Mouse (Mus musculus) kidney, embryonic 15.5 days (tissue): ENCODE results near the gene Aspdh. TPM values are rescaled to one million over a fixed set of nuclear protein-coding genes. Genes with fewer than 3 reads are reported as not detected.

ENCODE experiments used
- ATAC-seq: fragments of 200-750 bp; cut with Nextera tagmentation; replicated peaks from 2 replicates; pipeline ENCODE4 v1.8.0; 2017; ENCODE audit warnings: moderate TSS enrichment; ENCODE audit not compliant: low FRiP score
- H3K27ac ChIP-seq: fragments of 300-500 bp; sonication (generic); 2 replicates; pipeline ENCODE4 v1.5.1; 2015; ENCODE audit warnings: mild to moderate bottlenecking, inconsistent platforms
- H3K27me3 ChIP-seq: fragments of 300-500 bp; sonication (generic); 2 replicates; pipeline ENCODE4 v1.6.1; 2015; ENCODE audit warnings: inconsistent platforms
- H3K36me3 ChIP-seq: fragments of 300-500 bp; sonication (generic); 2 replicates; pipeline ENCODE4 v1.6.1; 2015; ENCODE audit warnings: inconsistent platforms
- H3K4me1 ChIP-seq: fragments of 300-500 bp; sonication (generic); 2 replicates; pipeline ENCODE4 v1.6.1; 2015; ENCODE audit warnings: inconsistent platforms
- H3K4me2 ChIP-seq: fragments of 300-500 bp; sonication (generic); 2 replicates; pipeline ENCODE4 v1.6.1; 2015; ENCODE audit warnings: moderate library complexity, mild to moderate bottlenecking, inconsistent platforms
- H3K4me3 ChIP-seq: fragments of 300-500 bp; sonication (generic); replicated peaks from 2 replicates; pipeline ENCODE4 v1.5.1; 2015; ENCODE audit warnings: mild to moderate bottlenecking, inconsistent platforms
- H3K9ac ChIP-seq: fragments of 300-500 bp; sonication (generic); 2 replicates; pipeline ENCODE4 v1.6.1; 2015; ENCODE audit warnings: mild to moderate bottlenecking, inconsistent platforms
- H3K9me3 ChIP-seq: fragments of 300-500 bp; sonication (generic); replicated peaks from 2 replicates; pipeline ENCODE4 v1.6.1; 2016; ENCODE audit warnings: inconsistent platforms
- WGBS: fragments of 180-500 bp; shearing (Covaris S2); methylation state at CpG from one replicate; pipeline ENCODE4 v1.1.7; 2015; ENCODE audit warnings: mixed read lengths; 5-methylcytosine and 5-hydroxymethylcytosine counted together
- polyA plus RNA-seq: library from polyadenylated mRNA; unstranded; fragments of >200 nt; fragmentation: Nextera tagmentation; extraction: Ambion mirVana; gene quantifications from 2 replicates; pipeline ENCODE4 v1.2.1, GENCODE M21; 2015

Aspdh gene
- polyA plus RNA-seq, 1 experiment from 2014 or later, result 3.9 TPM

GRCm38 (mm10) chr7:44456302-44456701, 8.9 kb upstream of the Aspdh start:
- 87% methylated on average over 1 of the region's 1 CpGs for WGBS
- Histone ChIP-seq H3K4me1 (0 out of 2 replicates have a peak, but pooled peaks cover 3% of the 10 kb centered on the region), H3K4me2 (no peak overlapping the region), H3K27me3 (peaks cover 31% of the 10 kb centered on the region), H3K4me3 (no peak overlapping the region), H3K9ac (no peak overlapping the region), H3K27ac (no peak overlapping the region), H3K36me3 (no peaks in the 10 kb centered on the region), H3K9me3 (no peaks in the 10 kb centered on the region; the same call in 1 of the 2 replicates)
- no peak for ATAC-seq

- Histone ChIP-seq H3K27me3 (peaks cover 66% of the 10 kb centered on the region), H3K9ac (no peak overlapping the region), H3K4me3 (no peak overlapping the region), H3K9me3 (no peaks in the 10 kb centered on the region; the same call in 1 of the 2 replicates), H3K27ac (no peak overlapping the region), H3K4me2 (no peak overlapping the region), H3K4me1 (peaks cover 14% of the 10 kb centered on the region), H3K36me3 (no peaks in the 10 kb centered on the region)
- WGBS, result 73% methylated on average over 6 of the region's 6 CpGs
- ATAC-seq, result no peak
These were observed 5.1 kb upstream of the Aspdh start for GRCm38 (mm10) chr7:44460067-44460466.

GRCm38 (mm10) chr7:44460767-44461502, 4.3 kb upstream of the Aspdh start:
- H3K9ac ChIP-seq, result no peak overlapping the region
- no peak for ATAC-seq
- 73% methylated on average over 31 of the region's 31 CpGs for WGBS
- H3K4me2 ChIP-seq, result no peak overlapping the region
- H3K27me3 ChIP-seq, result peaks cover 70% of the 10 kb centered on the region
- H3K4me1 ChIP-seq, result peaks cover 14% of the 10 kb centered on the region
- no peaks in the 10 kb centered on the region for H3K36me3 ChIP-seq
- H3K27ac ChIP-seq, result no peak overlapping the region
- no peaks in the 10 kb centered on the region; the same call in 1 of the 2 replicates for H3K9me3 ChIP-seq
- no peak overlapping the region for H3K4me3 ChIP-seq

DNA sequence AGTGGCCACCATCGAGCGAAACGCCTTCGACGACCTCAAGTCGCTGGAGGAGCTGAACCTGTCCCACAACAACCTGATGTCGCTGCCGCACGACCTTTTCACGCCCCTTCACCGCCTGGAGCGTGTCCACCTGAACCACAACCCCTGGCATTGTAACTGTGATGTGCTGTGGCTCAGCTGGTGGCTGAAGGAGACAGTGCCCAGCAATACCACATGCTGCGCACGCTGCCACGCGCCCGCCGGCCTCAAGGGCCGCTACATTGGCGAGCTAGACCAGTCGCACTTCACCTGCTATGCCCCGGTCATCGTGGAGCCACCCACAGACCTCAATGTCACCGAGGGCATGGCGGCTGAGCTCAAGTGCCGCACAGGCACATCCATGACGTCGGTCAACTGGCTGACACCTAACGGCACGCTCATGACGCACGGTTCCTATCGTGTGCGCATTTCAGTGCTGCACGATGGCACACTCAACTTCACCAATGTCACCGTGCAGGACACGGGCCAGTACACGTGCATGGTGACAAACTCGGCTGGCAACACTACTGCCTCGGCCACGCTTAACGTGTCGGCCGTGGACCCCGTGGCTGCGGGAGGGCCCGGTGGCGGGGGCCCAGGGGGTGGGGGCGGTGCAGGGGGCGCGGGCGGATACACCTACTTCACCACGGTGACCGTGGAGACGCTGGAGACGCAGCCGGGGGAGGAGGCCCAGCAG, 3.5 kb upstream of the Aspdh start:
- H3K9me3 ChIP-seq, result no peaks in the 10 kb centered on the region; the same call in 1 of the 2 replicates
- 51% methylated on average over 57 of the region's 57 CpGs for WGBS
- H3K4me3 ChIP-seq, result peak overlapping the region; percentile 38; the same call in 1 of the 2 replicates
- H3K27ac ChIP-seq, result no peak overlapping the region
- H3K9ac ChIP-seq, result no peak overlapping the region
- peaks cover 14% of the 10 kb centered on the region for H3K4me1 ChIP-seq
- peak overlapping the region; percentile 69 for H3K4me2 ChIP-seq
- no peak for ATAC-seq
- H3K36me3 ChIP-seq, result no peaks in the 10 kb centered on the region
- H3K27me3 ChIP-seq, result peaks cover 70% of the 10 kb centered on the region

GRCm38 (mm10) chr7:44462218-44463055, 2.8 kb upstream of the Aspdh start:
- peak overlapping the region; percentile 38 for H3K4me3 ChIP-seq
- H3K4me2 ChIP-seq, result peak overlapping the region; percentile 69
- H3K36me3 ChIP-seq, result no peaks in the 10 kb centered on the region
- no peak for ATAC-seq
- peaks cover 70% of the 10 kb centered on the region for H3K27me3 ChIP-seq
- WGBS, result 14% methylated on average over 77 of the region's 77 CpGs
- no peak overlapping the region for H3K27ac ChIP-seq
- peaks cover 20% of the 10 kb centered on the region for H3K4me1 ChIP-seq
- no peak overlapping the region for H3K9ac ChIP-seq
- no peaks in the 10 kb centered on the region; the same call in 1 of the 2 replicates for H3K9me3 ChIP-seq

GRCm38 (mm10) chr7:44463056-44463425, 2.1 kb upstream of the Aspdh start:
- no peak for ATAC-seq
- no peak overlapping the region for H3K27ac ChIP-seq
- H3K4me1 ChIP-seq, result peaks cover 21% of the 10 kb centered on the region
- no peaks in the 10 kb centered on the region for H3K36me3 ChIP-seq
- H3K27me3 ChIP-seq, result peaks cover 70% of the 10 kb centered on the region
- 17% methylated on average over 8 of the region's 8 CpGs for WGBS
- no peak overlapping the region for H3K9ac ChIP-seq
- no peak overlapping the region for H3K4me3 ChIP-seq
- H3K4me2 ChIP-seq, result peak overlapping the region; percentile 69
- H3K9me3 ChIP-seq, result no peaks in the 10 kb centered on the region; the same call in 1 of the 2 replicates

- H3K36me3 ChIP-seq, result no peaks in the 10 kb centered on the region
- H3K4me2 ChIP-seq, result no peak overlapping the region
- no peak for ATAC-seq
- H3K27me3 ChIP-seq, result peaks cover 67% of the 10 kb centered on the region
- H3K4me1 ChIP-seq, result peaks cover 27% of the 10 kb centered on the region
- H3K27ac ChIP-seq, result no peak overlapping the region
- H3K9ac ChIP-seq, result no peak overlapping the region
- no peaks in the 10 kb centered on the region; the same call in 1 of the 2 replicates for H3K9me3 ChIP-seq
- no peak overlapping the region for H3K4me3 ChIP-seq
- 81% methylated on average over 10 of the region's 10 CpGs for WGBS
These were observed 1.5 kb upstream of the Aspdh start for GRCm38 (mm10) chr7:44463556-44464225.

DNA sequence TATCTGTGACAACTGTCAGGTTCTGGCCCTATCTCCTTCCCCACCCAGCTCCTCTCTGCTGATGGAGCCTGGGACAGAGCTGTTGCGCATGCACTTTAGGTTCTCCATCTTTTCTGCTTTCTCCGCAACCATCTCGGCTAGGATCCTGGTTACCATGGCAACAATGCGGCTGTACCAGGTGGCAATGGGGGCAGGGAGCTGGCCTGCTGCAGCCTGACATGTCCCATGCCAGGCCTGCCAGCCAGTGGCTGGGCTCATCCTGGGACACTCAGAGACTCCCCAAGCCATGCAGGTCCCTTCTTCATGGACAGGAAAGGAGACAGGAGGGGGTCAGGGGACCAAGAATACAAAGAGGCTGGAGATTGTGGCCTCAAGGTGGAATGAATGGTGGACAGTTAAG, 680 bp upstream of the Aspdh start:
- 30% methylated on average over 4 of the region's 4 CpGs for WGBS
- Histone ChIP-seq H3K27ac (no peak overlapping the region), H3K9me3 (no peaks in the 10 kb centered on the region), H3K4me2 (no peak overlapping the region), H3K36me3 (no peaks in the 10 kb centered on the region), H3K4me1 (peaks cover 32% of the 10 kb centered on the region), H3K9ac (no peak overlapping the region), H3K4me3 (no peak overlapping the region), H3K27me3 (peaks cover 59% of the 10 kb centered on the region)
- ATAC-seq, result no peak

GRCm38 (mm10) chr7:44466006-44466887, 1.1 kb downstream of the Aspdh start:
- Histone ChIP-seq H3K4me2 (no peak overlapping the region), H3K9ac (no peak overlapping the region), H3K4me3 (no peak overlapping the region), H3K4me1 (peaks cover 34% of the 10 kb centered on the region), H3K27me3 (peaks cover 42% of the 10 kb centered on the region), H3K27ac (no peak overlapping the region), H3K9me3 (no peaks in the 10 kb centered on the region), H3K36me3 (0 out of 2 replicates have a peak, but pooled peaks cover 4% of the 10 kb centered on the region)
- no peak for ATAC-seq
- 76% methylated on average over 10 of the region's 10 CpGs for WGBS

- no peak for ATAC-seq
- Histone ChIP-seq H3K4me2 (peak overlapping the region; percentile 62), H3K27ac (no peak overlapping the region), H3K9me3 (no peaks in the 10 kb centered on the region), H3K27me3 (peaks cover 35% of the 10 kb centered on the region), H3K36me3 (0 out of 2 replicates have a peak, but pooled peaks cover 4% of the 10 kb centered on the region), H3K4me1 (peaks cover 34% of the 10 kb centered on the region), H3K9ac (no peak overlapping the region), H3K4me3 (peak overlapping the region; percentile 63)
- 85% methylated on average over 16 of the region's 16 CpGs for WGBS
These were observed 1.7 kb downstream of the Aspdh start for GRCm38 (mm10) chr7:44466888-44467311.
